Mouse (Mus musculus) bone marrow macrophage, adult 2 months (primary cell): ENCODE data around the gene Kcnk4.

ENCODE experiments used
- CTCF ChIP-seq: IDR thresholded peaks from 2 replicates; pipeline ENCODE4 v1.5.1; 2012; ENCODE audit warnings: low read depth, mild to moderate bottlenecking, low read length, moderate library complexity
- POLR2A ChIP-seq: IDR thresholded peaks from 2 replicates; pipeline ENCODE4 v1.6.1; 2012; ENCODE audit warnings: mild to moderate bottlenecking, low read depth, low read length, borderline replicate concordance

- TF ChIP-seq CTCF (no peak), POLR2A (no peak)
Measured at GRCm38 (mm10) chr19:6909021-6909420, 25.3 kb downstream of the Kcnk4 start.
